Mouse (Mus musculus): Measurements from ENCODE around the gene Gabrd. TPM values are rescaled to one million over a fixed set of nuclear protein-coding genes. Genes with fewer than 3 reads are reported as not detected.

Gene Gabrd
- total RNA-seq, 2 experiments from 2014 or later = not detected

DNA sequence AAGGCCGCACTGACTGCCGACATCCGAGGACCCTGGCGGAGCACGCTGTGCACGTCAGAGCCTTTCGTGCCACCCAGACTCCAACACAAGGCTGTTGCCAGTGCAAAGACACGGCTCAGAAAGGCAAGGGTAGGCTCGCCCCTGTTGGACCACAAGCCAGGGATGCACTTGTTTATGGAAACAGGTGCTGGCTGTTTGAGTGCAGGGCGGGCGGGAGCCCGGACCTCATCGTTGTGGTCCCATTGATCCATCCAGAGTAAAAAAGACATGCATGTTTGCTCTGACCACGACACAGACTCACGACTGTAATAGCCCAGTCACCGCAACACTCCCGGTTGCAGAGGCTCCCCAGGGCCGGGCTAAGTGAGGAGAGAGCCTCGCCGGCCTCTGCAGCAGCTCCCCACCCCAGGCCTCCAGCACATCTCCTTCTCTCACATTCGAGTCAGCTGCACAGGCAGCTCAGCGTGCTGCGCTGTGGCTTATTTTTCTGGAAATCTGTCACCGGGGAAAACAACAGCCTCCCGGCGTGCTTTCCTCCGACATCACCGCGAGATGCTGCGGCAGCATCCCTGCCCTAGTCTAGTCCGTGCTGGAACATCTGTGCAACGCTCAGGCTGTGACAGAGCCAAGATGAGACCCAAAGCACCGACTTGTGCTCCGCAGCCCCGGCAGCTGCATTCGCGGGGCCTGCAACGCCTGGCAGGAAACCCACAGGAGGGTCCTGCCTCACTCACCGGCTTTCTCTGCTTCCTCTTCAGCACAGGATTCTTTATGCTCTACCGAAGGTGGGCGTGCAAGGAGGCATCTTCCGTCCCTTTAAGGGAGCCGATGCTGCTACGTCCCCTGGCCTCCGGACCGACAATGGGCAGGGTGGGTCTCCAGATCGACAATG, 53.0 kb downstream of the Gabrd start:
- intact Hi-C loops (cut with DNase I) = no loop called here
- DNase-seq = peak in 1 of 2 experiments; percentile 8

DNA sequence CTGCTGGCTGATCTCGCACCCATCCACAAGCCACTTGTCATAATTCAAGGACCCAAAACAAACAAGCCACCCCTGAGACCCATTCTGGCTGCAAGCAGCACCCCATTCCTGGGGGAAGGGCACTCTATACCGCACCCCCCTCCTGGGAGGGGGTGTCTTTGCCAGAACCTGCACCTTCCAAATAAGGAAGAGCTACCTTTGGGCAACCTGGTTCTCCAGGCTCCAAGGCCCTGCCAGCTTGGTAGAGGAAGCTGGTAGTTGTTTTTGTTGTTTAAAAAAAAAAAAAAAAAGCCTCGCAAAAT, 53.7 kb downstream of the Gabrd start:
- DNase-seq = no peak
- intact Hi-C loops (cut with DNase I) = no loop called here

DNA sequence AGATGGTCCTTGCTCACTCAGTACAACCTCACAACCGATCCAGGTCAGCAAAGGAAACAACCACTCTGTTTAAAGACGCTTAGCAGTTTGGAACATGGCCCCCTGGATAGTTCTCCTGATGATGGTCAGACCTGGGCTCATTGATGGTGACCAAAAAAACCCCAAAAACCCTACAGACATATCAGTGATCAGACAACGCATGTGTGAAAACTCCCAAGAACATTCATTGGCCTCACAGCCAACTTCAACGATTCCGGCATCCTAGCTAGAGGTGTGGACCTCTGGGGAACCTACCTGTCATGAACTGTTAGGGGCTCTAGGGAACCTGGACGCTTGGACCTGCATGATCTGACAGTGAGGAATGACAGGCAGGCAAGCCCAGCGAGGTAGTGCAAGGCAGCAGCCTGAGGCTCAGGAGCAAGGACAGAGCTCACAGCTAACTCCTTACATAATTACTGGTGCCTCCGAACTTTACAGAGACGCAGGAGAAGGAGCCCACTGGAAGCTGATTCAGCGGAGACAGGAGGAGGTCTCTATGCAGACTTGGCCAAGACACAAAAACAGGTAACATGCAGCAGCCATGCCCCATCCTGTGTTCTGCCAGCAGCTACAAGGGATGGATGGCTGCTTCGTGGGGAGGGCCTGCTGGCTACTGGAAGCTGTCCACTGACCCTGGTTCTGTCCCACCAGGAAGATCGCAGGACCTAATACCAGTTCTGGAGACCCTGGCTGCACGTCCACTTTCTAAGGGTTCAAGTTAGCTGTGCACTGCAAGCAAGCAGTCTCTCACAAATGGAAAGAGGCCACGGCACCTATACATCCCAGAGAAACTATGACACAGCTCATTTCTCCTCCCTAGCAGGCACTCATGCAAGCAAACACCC, 54.3 kb downstream of the Gabrd start:
- no peak for DNase-seq
- intact Hi-C loops (cut with DNase I) = no loop called here

DNA sequence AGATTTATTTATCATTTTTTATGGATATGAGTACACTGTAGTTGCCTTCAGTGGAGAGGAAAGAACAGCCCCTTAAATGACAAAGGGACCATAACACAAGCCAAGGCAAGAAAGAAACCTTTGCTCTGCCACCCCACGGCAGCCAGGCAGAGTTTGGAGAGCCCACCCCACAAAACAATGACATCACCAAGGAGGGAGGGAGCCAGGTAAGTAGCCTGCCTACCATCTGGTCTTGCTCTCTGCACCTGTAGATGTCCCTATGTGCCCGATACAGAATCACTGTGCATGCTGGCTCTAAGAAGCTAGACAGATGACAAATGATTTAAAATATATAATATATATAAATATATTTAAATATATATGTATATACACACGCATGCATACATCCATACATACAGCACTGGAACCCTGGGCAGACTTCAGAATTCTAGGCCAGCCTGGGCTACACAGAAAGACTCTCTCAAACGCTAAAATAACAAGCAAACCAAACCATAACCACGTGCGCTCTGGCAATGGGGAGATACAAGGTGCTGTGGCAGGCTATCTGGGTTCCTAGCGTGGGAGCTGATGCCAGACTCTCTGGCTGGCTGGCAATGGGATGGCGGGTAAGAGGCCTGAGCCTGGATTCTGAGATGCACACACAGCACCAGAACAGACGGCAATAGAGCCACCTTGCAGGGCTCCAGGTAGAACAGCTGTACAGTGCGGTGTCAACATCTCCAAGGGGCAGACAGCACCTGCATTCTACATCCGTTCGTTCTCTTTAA, 61.4 kb downstream of the Gabrd start:
- intact Hi-C loops (cut with DNase I) = no loop called here
- DNase-seq = no peak

Other genes with a start within 250 kb of the Gabrd start
- 10 to 100 TPM; 89.2 to 89.6 TPM for gene Ski, start 175.5 kb downstream of the Gabrd start, total RNA-seq (2021)
- gene Faap20, start 148.3 kb downstream of the Gabrd start, total RNA-seq (2021) = 10 to 100 TPM; 25.7 to 28.2 TPM
- 1 to 10 TPM; 1.7 to 2.3 TPM for gene Prkcz, start 36.8 kb downstream of the Gabrd start, total RNA-seq (2021)
- under 1 TPM; 0.30 to 0.34 TPM for gene Cfap74, start 11.1 kb upstream of the Gabrd start, total RNA-seq (2021)
- 1 to 10 TPM in 1 of 2 experiments, not detected in 1; 2.2 TPM for gene Tmem52, start 71.0 kb upstream of the Gabrd start, total RNA-seq (2021)
- 100 to 1,000 TPM; 309 to 321 TPM for gene Gnb1, start 93.2 kb upstream of the Gabrd start, total RNA-seq (2021)
- 10 to 100 TPM; 34.8 to 42.4 TPM for gene Nadk, start 164.3 kb upstream of the Gabrd start, total RNA-seq (2021)
- gene Slc35e2, start 203.3 kb upstream of the Gabrd start, total RNA-seq (2021) = 10 to 100 TPM; 12.2 to 13.1 TPM
- gene Cdk11b, start 226.7 kb upstream of the Gabrd start, total RNA-seq (2021) = 10 to 100 TPM; 28.5 to 30.1 TPM
- gene Gm10563, start 247.3 kb upstream of the Gabrd start, total RNA-seq (2021) = not detected